Mouse (Mus musculus) spleen, postnatal 10 days (tissue): ENCODE results near the gene Wdr77.
"Not testable (repeated sequence)": the region's sequence is repeated elsewhere in the genome, so short reads cannot be mapped to it uniquely, and the experiment has no call there.

Source experiments
- DNase-seq, 2 experiments: peaks; one replicate each; pipeline ENCODE4 v3.0.0; 2021 to 2022; ENCODE audit warnings: low spot score in 2 of 2

Wdr77 gene

GRCm38 (mm10) chr3:105958974-105959580 is at the start of gene Wdr77:
Gene Wdr77 (plus strand): TSS chr3:105959369.
- peak; percentile 96 to 97 for DNase-seq

- DNase-seq, result peak in 1 of 2 experiments; percentile 57
Measured at GRCm38 (mm10) chr3:105910519-105911190, 48.5 kb upstream of the Wdr77 start.

DNA sequence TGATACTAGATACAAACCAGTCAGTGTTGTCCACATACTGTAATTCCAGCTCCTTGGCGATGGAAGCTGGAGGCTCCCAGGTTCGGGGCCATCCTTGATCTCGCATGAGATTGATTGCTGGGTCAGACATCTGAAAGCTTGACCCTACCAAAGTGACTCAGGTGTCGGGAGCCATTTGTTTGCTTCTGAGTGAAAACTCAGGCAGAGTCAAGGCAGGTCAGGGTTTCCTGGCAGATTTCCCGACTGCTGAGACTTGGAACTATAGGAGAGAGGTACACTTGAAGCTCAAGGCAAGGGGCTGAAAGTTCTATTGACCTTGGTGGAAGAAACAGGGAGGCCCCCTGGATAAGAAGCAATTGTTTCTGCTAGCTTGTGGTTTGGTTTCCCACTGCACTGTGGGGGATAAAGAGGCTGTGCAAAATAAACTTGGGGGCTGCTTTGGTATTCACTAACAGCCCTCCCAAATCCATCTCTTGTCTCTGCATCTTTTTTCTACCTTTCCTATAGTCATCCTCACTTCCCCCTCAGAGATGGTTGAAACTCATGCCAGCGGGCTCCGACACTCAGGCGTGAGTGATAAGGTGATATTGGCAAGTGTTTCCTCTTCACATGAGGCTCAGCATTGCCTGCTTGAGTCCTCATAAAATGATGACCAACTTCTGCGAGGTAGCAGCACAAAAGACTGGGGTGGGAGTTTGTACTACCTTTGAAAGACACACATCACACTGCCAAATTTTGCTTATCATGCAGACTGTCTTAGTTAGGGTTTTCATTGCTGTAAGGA is 46.9 kb upstream of the Wdr77 start:
- DNase-seq, result no peak

DNA sequence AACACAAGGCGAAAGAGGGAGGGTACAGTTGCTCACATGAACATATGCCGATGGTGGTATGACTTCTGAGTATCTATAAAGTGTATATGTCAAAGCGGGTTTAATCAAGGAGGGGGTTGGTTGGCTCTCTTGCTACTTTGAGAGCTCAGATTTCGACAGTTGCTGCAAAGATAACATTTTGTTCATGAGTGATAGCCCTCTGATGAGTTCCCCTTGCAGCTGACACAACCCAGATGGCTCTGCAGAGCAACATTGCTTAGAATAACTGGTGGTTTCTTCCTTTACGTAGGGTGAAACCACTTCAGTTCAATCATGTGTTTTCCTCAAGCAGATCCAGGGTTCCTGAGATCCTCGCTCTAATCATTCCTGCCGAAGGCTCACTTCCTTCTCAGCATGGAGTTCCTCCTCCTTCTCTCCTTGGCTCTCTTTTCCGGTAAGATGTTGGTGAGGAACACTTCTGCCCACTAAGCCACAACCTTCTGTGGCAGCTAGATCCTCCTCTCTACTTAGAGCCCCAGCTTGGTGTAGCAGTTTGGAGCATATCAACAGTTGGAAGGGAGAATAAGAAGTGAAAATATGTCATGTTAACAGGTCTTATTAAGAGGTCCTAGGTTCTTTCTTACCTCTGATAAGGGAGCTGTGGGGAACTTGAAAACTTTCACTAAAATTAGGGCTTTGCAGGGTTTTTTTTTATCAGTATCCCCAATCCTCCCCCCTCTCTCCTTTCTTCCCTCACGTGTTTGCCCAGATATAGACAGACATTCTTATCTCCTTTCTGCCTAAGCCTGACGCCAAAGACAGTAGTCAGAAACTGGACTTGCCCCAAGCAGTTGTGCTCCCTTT is 45.1 kb upstream of the Wdr77 start:
- no peak for DNase-seq

GRCm38 (mm10) chr3:105915281-105915680 is 43.9 kb upstream of the Wdr77 start:
- DNase-seq, result no peak

DNA sequence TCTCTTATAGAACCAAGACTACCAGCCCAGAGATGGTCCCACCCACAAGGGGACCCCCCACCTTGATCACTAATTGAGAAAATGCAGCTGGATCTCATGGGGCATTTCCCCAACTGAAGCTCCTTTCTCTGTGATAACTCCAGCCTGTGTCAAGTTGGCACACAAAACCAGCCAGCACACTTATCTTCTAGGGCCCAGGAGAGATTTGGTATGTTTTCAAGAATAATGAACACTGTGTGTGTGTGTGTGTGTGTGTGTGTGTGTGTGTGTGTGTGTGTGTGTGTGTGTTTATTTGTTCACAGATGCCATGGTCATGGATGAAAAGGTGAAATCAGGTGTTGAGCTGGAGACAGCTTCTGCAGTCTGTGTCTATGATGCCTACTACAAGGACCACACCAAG is 42.7 kb upstream of the Wdr77 start:
- DNase-seq, result not testable (repeated sequence)

- no peak for DNase-seq
Measured at GRCm38 (mm10) chr3:105917656-105918354, 41.4 kb upstream of the Wdr77 start.

DNA sequence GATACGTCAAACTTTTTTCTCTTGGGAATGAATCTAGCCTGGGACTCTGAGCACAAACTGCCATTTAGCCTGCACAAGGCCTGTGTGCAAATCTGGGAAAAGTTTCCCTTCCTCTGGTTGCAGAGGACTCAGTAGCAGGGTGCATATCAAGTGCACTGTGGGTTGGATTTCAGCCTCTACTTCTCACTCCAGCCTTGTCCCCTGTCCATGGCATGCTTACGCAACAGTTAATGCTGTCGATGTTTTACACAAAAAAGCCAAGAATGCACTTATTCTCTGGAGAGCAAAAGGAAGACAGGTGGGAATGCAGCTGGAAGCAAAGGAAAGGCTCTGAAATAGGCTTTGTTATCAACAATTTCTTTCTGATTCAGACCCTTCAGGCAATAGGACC is 40.8 kb upstream of the Wdr77 start:
- no peak for DNase-seq

DNA sequence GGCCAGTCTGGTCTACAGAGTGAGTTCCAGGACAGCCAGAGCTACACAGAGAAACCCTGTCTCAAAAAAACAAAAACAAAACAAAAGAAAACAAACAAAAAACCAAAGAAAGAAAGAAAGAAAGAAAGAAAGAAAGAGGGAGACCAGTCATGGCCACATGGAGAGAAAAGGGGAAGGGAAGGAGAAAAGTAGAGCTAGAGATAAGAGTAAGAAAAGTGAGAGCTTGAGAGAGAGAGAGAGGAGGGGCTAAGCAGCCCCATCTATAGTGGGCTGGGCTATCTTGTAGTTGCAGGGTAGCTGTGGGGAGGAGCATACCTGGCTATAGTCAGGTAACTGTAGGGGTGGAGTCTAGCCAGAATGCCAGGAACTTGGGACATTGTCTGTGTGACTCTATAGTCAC is 38.4 kb upstream of the Wdr77 start:
- DNase-seq, result not testable (repeated sequence)

DNA sequence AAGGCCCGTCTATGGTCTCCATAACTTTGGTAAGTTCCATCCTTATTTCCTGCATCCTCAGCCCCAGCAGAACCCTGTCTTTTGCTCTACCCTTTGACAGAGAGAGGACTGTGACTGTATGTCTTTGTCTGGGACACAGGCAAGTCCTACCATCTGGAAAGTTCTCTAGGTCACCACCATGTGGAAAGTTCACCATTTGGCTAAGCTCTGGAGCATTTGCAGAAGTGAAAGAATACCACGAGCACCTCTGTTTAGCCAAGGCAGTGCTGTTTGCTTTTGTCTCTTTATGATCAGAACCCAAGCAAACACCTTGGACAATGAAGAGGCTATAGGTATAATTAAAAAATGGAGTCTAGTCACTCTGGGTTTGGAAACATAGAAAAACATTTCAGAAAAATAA is 37.2 kb upstream of the Wdr77 start:
- no peak for DNase-seq

- DNase-seq, result no peak
Measured at GRCm38 (mm10) chr3:105924616-105925015, 34.6 kb upstream of the Wdr77 start.

DNA sequence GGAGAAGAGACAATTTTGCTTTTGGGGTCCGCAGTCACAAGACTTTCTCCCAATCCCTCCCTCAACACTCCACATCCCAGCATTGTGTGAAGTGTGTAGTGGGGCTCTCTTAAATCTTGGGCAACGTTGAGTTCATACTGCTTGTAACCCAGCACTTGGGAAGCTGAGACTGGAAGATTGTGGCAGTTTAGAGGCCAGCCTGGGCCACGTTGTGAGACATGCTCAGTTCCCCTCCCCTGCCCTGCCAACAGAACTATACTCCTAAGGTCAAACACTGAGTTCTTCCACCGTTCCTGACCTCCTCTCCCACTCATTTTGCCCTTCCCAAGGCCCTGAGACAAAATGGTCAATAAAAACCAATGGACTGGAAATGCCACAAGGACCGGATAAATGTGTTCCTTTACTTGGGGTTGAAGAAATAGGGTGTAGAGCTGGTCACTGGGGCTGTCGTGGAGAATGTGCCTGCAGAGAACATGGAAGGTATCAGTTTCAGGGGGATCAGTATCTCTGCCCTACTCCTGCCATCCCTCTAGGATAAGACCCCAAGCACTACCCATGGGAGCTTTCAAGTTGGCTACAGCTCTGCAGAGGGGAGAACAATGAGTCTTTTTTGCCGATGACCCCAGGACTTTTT is 31.5 kb upstream of the Wdr77 start:
- no peak for DNase-seq

DNA sequence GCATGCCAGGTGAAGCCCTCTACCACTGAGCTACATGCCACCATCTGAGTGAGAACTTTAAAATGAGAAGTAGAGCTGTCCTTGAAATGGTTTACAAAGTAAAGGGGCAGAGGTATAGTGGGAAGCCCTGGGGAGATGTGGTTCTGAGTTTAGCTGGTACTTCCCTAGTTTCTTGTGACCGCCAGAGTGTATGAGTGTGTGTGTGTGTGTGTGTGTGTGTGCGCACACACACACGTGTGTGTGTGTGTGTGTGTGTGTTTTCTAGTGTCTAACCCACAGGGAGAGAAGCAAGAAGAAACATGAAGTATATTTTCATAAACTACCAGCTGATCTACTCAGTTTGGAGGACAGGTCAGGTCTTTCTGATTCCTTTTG is 31.0 kb upstream of the Wdr77 start:
- DNase-seq, result no peak

DNA sequence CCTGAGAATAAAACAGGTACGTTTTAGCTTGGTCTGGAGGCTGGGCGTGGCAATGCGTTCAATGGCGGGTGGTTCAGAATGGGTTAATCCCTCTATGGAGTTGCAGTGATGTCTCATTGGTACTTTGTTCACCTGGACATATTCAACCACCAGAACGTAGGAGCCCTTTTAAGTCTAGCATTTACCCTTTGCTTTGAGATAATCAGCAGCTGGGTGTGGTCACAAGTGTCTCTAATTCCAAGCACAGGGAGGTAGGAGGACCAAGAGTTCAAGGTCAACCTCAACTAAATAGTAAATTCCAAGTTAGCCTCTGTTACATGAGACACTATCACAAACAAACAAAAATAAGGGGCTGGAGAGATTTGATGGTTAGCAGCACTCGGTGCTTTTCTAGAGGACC is 30.4 kb upstream of the Wdr77 start:
- no peak for DNase-seq

GRCm38 (mm10) chr3:105929821-105930220 is 29.3 kb upstream of the Wdr77 start:
- no peak for DNase-seq

DNA sequence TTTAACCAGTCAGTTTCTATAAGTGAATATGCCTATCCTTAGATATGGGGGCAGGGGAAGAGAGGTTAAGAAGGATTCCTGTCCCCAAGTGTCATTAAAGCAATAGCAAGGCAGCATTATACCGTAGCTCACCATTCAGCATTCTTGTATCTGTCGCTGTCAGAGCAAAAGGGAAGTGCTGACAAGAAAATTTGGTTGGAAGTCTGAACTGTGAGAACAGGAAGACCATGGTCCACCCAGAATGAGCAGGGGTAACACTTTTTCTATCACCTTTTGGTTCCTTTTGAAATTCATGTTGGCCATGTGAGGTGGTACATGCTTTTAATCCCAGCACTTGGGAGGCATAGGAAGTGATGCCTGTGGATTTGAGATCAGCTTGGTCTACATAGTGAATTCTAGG is 28.1 kb upstream of the Wdr77 start:
- no peak for DNase-seq

GRCm38 (mm10) chr3:105932240-105933071 is 26.7 kb upstream of the Wdr77 start, which contains the start of gene I830077J02Rik:
Gene I830077J02Rik (minus strand): TSS chr3:105932664.
- no peak for DNase-seq

GRCm38 (mm10) chr3:105933926-105934325 is 25.2 kb upstream of the Wdr77 start:
- no peak for DNase-seq

- no peak for DNase-seq
Measured at GRCm38 (mm10) chr3:105935033-105935432, 24.1 kb upstream of the Wdr77 start.

GRCm38 (mm10) chr3:105936111-105936510 is 23.1 kb upstream of the Wdr77 start:
- no peak for DNase-seq
